Mouse (Mus musculus) bone marrow, adult 2 months (tissue): ENCODE measurements around the gene Fto. TPM values are rescaled to one million over a fixed set of nuclear protein-coding genes. Genes with fewer than 3 reads are reported as not detected.

Source experiments
- H3K27ac ChIP-seq: fragments of 200-500 bp; 2 replicates; pipeline ENCODE4 v1.5.1; 2012; ENCODE audit warnings: low read depth, mild to moderate bottlenecking, control low read depth, inconsistent platforms, low read length; ENCODE audit not compliant: control insufficient read depth, poor library complexity, insufficient read depth
- H3K4me1 ChIP-seq: fragments of 200-500 bp; 2 replicates; pipeline ENCODE4 v1.6.1; 2011; ENCODE audit warnings: low read length; ENCODE audit not compliant: control insufficient read depth, insufficient read depth
- H3K4me3 ChIP-seq: fragments of 200-500 bp; replicated peaks from 2 replicates; pipeline ENCODE3; 2011; ENCODE audit warnings: mild to moderate bottlenecking, low read depth, low read length, control low read depth; ENCODE audit not compliant: control insufficient read depth
- CTCF ChIP-seq: fragments of 200-500 bp; IDR thresholded peaks from 2 replicates; pipeline ENCODE4 v1.5.1; 2011; ENCODE audit warnings: low read length, control low read depth; ENCODE audit not compliant: control insufficient read depth, insufficient read depth
- POLR2A ChIP-seq: fragments of 200-500 bp; IDR thresholded peaks from 2 replicates; pipeline ENCODE4 v1.6.1; 2011; ENCODE audit warnings: low read depth, mild to moderate bottlenecking, control low read depth, low read length, borderline replicate concordance; ENCODE audit not compliant: control insufficient read depth
- WGBS: fragments of 180-500 bp; shearing (Covaris S2); methylation state at CpG from one replicate; pipeline ENCODE4 v1.1.7; 2018; 5-methylcytosine and 5-hydroxymethylcytosine counted together
- polyA plus RNA-seq: library from polyadenylated mRNA; stranded (reverse); fragments of >200 nt; gene quantifications from 2 replicates; pipeline ENCODE4 v1.2.4, GENCODE M21; 2011; ENCODE audit warnings: low replicate concordance; ENCODE audit not compliant: missing spikeins, insufficient read depth, insufficient read length

The Fto gene
- polyA plus RNA-seq, 1 experiment: 11.4 TPM

- 82% methylated on average over 6 of the region's 6 CpGs for WGBS
- Histone ChIP-seq H3K27ac (no peak overlapping the region), H3K4me3 (no peak overlapping the region), H3K4me1 (peaks cover 2% of the 10 kb centered on the region)
- TF ChIP-seq POLR2A (no peak), CTCF (no peak)
These were observed 34.3 kb downstream of the Fto start for GRCm38 (mm10) chr8:91347595-91347994.

GRCm38 (mm10) chr8:91349816-91350215 lies 36.5 kb downstream of the Fto start:
- Histone ChIP-seq H3K27ac (no peak overlapping the region), H3K4me3 (no peak overlapping the region), H3K4me1 (peaks cover 2% of the 10 kb centered on the region)
- TF ChIP-seq POLR2A (no peak), CTCF (no peak)
- 88% methylated on average over 7 of the region's 7 CpGs for WGBS

- Histone ChIP-seq H3K4me3 (no peak overlapping the region), H3K4me1 (no peaks in the 10 kb centered on the region; the same call in none of the 2 replicates), H3K27ac (no peak overlapping the region)
- 81% methylated on average over 7 of the region's 7 CpGs for WGBS
- no peak for TF ChIP-seq POLR2A
- no peak for TF ChIP-seq CTCF
These were observed 37.3 kb downstream of the Fto start for GRCm38 (mm10) chr8:91350628-91351027.

- Histone ChIP-seq H3K4me1 (no peaks in the 10 kb centered on the region; the same call in none of the 2 replicates), H3K4me3 (no peak overlapping the region), H3K27ac (no peak overlapping the region)
- WGBS: 63% methylated on average over 3 of the region's 3 CpGs
- no peak for TF ChIP-seq POLR2A
- TF ChIP-seq CTCF: no peak
These were observed 39.3 kb downstream of the Fto start for GRCm38 (mm10) chr8:91352598-91352997.

- Histone ChIP-seq H3K27ac (no peak overlapping the region), H3K4me1 (peaks cover 1% of the 10 kb centered on the region), H3K4me3 (no peak overlapping the region)
- no peak for TF ChIP-seq CTCF
- TF ChIP-seq POLR2A: no peak
- WGBS: 80% methylated on average over 5 of the region's 5 CpGs
These were observed 39.7 kb downstream of the Fto start for GRCm38 (mm10) chr8:91353062-91353461.

- no peak overlapping the region for H3K4me3 ChIP-seq
- TF ChIP-seq CTCF (no peak), POLR2A (no peak)
- H3K27ac ChIP-seq: no peak overlapping the region
- H3K4me1 ChIP-seq: peaks cover 2% of the 10 kb centered on the region
- 86% methylated on average over 4 of the region's 4 CpGs for WGBS
These were observed 40.6 kb downstream of the Fto start for GRCm38 (mm10) chr8:91353907-91354306.

GRCm38 (mm10) chr8:91355301-91355905 lies 42.1 kb downstream of the Fto start:
- no peak for TF ChIP-seq POLR2A
- TF ChIP-seq CTCF: no peak
- peaks cover 2% of the 10 kb centered on the region for H3K4me1 ChIP-seq
- no peak overlapping the region for H3K27ac ChIP-seq
- WGBS: 79% methylated on average over 10 of the region's 10 CpGs
- no peak overlapping the region for H3K4me3 ChIP-seq

GRCm38 (mm10) chr8:91355956-91356699 lies 42.8 kb downstream of the Fto start:
- Histone ChIP-seq H3K4me1 (peaks cover 2% of the 10 kb centered on the region), H3K27ac (no peak overlapping the region)
- 92% methylated on average over 11 of the region's 11 CpGs for WGBS

More at GRCm38 (mm10) chr8:91355956-91356699, 42.8 kb downstream of the Fto start:
- no peak overlapping the region for H3K4me3 ChIP-seq
- TF ChIP-seq CTCF (no peak), POLR2A (no peak)
